Mouse (Mus musculus): ENCODE measurements around the gene Hykk.
A peak's percentile ranks its signal among the peaks of the same experiment; 100 is the strongest.

The Hykk gene

GRCm38 (mm10) chr9:54980674-54981073 is 63.6 kb downstream of the Hykk start, which contains the start of gene Chrna5:
TSS of gene Chrna5 (plus strand) at chr9:54980880.
- DNase-seq (ENCODE audit: low read depth, low spot score), result no peak

GRCm38 (mm10) chr9:54981291-54982191 is 64.5 kb downstream of the Hykk start:
- peak; percentile 75 for DNase-seq (ENCODE audit: low read depth, low spot score)

- DNase-seq (ENCODE audit: low read depth, low spot score), result no peak
Measured at GRCm38 (mm10) chr9:54982401-54982800, 65.3 kb downstream of the Hykk start.

GRCm38 (mm10) chr9:54990362-54990761 is 73.3 kb downstream of the Hykk start:
- DNase-seq (ENCODE audit: low read depth, low spot score), result no peak

GRCm38 (mm10) chr9:54994381-54994780 is 77.3 kb downstream of the Hykk start:
- peak; percentile 27 for DNase-seq (ENCODE audit: low read depth, low spot score)

GRCm38 (mm10) chr9:54995645-54996044 is 78.6 kb downstream of the Hykk start:
- no peak for DNase-seq (ENCODE audit: low read depth, low spot score)
